Mouse (Mus musculus) embryonic facial prominence, embryonic 12.5 days (tissue): ENCODE results near the gene S100a2. TPM values are rescaled to one million over a fixed set of nuclear protein-coding genes. Genes with fewer than 3 reads are reported as not detected.

Experiments
- ATAC-seq: fragments of 200-750 bp; cut with Nextera tagmentation; 2 replicates; pipeline ENCODE4 v1.8.0; 2017; ENCODE audit not compliant: insufficient number of reproducible peaks, insufficient read depth, low FRiP score, low TSS enrichment
- H3K27ac ChIP-seq: fragments of 300-500 bp; sonication (generic); 2 replicates; pipeline ENCODE4 v1.5.1; 2016; ENCODE audit warnings: mild to moderate bottlenecking
- H3K27me3 ChIP-seq: fragments of 300-500 bp; sonication (generic); 2 replicates; pipeline ENCODE4 v1.6.1; 2016; ENCODE audit warnings: mild to moderate bottlenecking, moderate library complexity
- H3K36me3 ChIP-seq: fragments of 300-500 bp; sonication (generic); 2 replicates; pipeline ENCODE4 v1.6.1; 2016; ENCODE audit warnings: mild to moderate bottlenecking
- H3K4me1 ChIP-seq: fragments of 300-500 bp; sonication (generic); 2 replicates; pipeline ENCODE4 v1.6.1; 2016
- H3K4me2 ChIP-seq: fragments of 300-500 bp; sonication (generic); replicated peaks from 2 replicates; pipeline ENCODE4 v1.6.1; 2016; ENCODE audit warnings: mild to moderate bottlenecking, moderate library complexity
- H3K4me3 ChIP-seq: fragments of 300-500 bp; sonication (generic); 2 replicates; pipeline ENCODE4 v1.5.1; 2016; ENCODE audit warnings: mild to moderate bottlenecking
- H3K9ac ChIP-seq: fragments of 300-500 bp; sonication (generic); 2 replicates; pipeline ENCODE4 v1.6.1; 2016; ENCODE audit warnings: mild to moderate bottlenecking, moderate library complexity
- H3K9me3 ChIP-seq: fragments of 300-500 bp; sonication (generic); 2 replicates; pipeline ENCODE4 v1.6.1; 2016; ENCODE audit warnings: mild to moderate bottlenecking, moderate library complexity
- WGBS: fragments of 180-500 bp; shearing (Covaris S2); methylation state at CpG from one replicate; pipeline ENCODE4 v1.1.7; 2016; 5-methylcytosine and 5-hydroxymethylcytosine counted together
- polyA plus RNA-seq: library from polyadenylated mRNA; unstranded; fragments of >200 nt; fragmentation: Nextera tagmentation; extraction: Ambion mirVana; gene quantifications from 2 replicates; pipeline ENCODE4 v1.2.1, GENCODE M21; 2016

Gene S100a2
- polyA plus RNA-seq, 1 experiment from 2014 or later = not detected

- Histone ChIP-seq H3K36me3 (no peaks in the 10 kb centered on the region), H3K4me1 (peaks cover 6% of the 10 kb centered on the region; the same call in 1 of the 2 replicates), H3K9ac (no peak overlapping the region), H3K27ac (no peak overlapping the region), H3K27me3 (no peaks in the 10 kb centered on the region), H3K9me3 (no peaks in the 10 kb centered on the region), H3K4me2 (no peak overlapping the region), H3K4me3 (no peak overlapping the region)
- 82% methylated on average over 4 of the region's 4 CpGs for WGBS
- ATAC-seq = no peak
These were observed 8.2 kb downstream of the S100a2 start for GRCm38 (mm10) chr3:90598212-90598611.

GRCm38 (mm10) chr3:90599401-90599800, 9.4 kb downstream of the S100a2 start:
- Histone ChIP-seq H3K27ac (no peak overlapping the region), H3K4me1 (peaks cover 16% of the 10 kb centered on the region), H3K9me3 (no peaks in the 10 kb centered on the region), H3K9ac (no peak overlapping the region), H3K27me3 (no peaks in the 10 kb centered on the region), H3K4me3 (no peak overlapping the region), H3K4me2 (no peak overlapping the region), H3K36me3 (no peaks in the 10 kb centered on the region)
- ATAC-seq = no peak
- 74% methylated on average over 3 of the region's 3 CpGs for WGBS

GRCm38 (mm10) chr3:90600036-90600435, 10.0 kb downstream of the S100a2 start:
- Histone ChIP-seq H3K4me2 (no peak overlapping the region), H3K27ac (no peak overlapping the region), H3K9ac (no peak overlapping the region), H3K36me3 (no peaks in the 10 kb centered on the region), H3K4me3 (no peak overlapping the region), H3K4me1 (peaks cover 22% of the 10 kb centered on the region), H3K9me3 (no peaks in the 10 kb centered on the region), H3K27me3 (no peaks in the 10 kb centered on the region)
- ATAC-seq = no peak
- 71% methylated on average over 6 of the region's 6 CpGs for WGBS

GRCm38 (mm10) chr3:90600458-90601195, 10.6 kb downstream of the S100a2 start:
- Histone ChIP-seq H3K4me3 (no peak overlapping the region), H3K27ac (no peak overlapping the region), H3K9ac (no peak overlapping the region), H3K9me3 (no peaks in the 10 kb centered on the region), H3K4me2 (no peak overlapping the region), H3K4me1 (peaks cover 28% of the 10 kb centered on the region), H3K36me3 (no peaks in the 10 kb centered on the region), H3K27me3 (no peaks in the 10 kb centered on the region)
- 74% methylated on average over 8 of the region's 8 CpGs for WGBS
- no peak for ATAC-seq

GRCm38 (mm10) chr3:90601486-90602110, 11.6 kb downstream of the S100a2 start, which contains the start of gene Gm42674:
Gene Gm42674, plus strand, starts transcription at chr3:90601904.
- H3K27me3 ChIP-seq = no peaks in the 10 kb centered on the region
- WGBS = 86% methylated on average over 11 of the region's 11 CpGs
- no peak within 1 kb of the TSS for H3K4me2 ChIP-seq
- no peak for ATAC-seq
- H3K36me3 ChIP-seq = no peaks in the 10 kb centered on the region
- H3K27ac ChIP-seq = no peak within 1 kb of the TSS
- H3K4me1 ChIP-seq = peaks cover 36% of the 10 kb centered on the region
- H3K4me3 ChIP-seq = no peak within 1 kb of the TSS
- no peak within 1 kb of the TSS for H3K9ac ChIP-seq
- H3K9me3 ChIP-seq = no peaks in the 10 kb centered on the region

GRCm38 (mm10) chr3:90603623-90604022, 13.6 kb downstream of the S100a2 start, which contains the start of gene S100a4:
Gene S100a4, plus strand, starts transcription at chr3:90603771.
- H3K9me3 ChIP-seq = no peaks in the 10 kb centered on the region
- no peak within 1 kb of the TSS for H3K9ac ChIP-seq
- no peaks in the 10 kb centered on the region for H3K36me3 ChIP-seq
- H3K4me1 ChIP-seq = peaks cover 30% of the 10 kb centered on the region
- H3K4me3 ChIP-seq = no peak within 1 kb of the TSS
- peak; percentile 62; the same call in 1 of the 2 replicates for ATAC-seq
- no peaks in the 10 kb centered on the region for H3K27me3 ChIP-seq
- H3K4me2 ChIP-seq = 0 out of 2 replicates have a peak within 1 kb of the TSS, but pooled peaks have one; percentile 2
- H3K27ac ChIP-seq = peak within 1 kb of the TSS; percentile 90
- 23% methylated on average over 3 of the region's 3 CpGs for WGBS

- peak overlapping the region; percentile 90 for H3K27ac ChIP-seq
- no peaks in the 10 kb centered on the region for H3K9me3 ChIP-seq
- H3K36me3 ChIP-seq = no peaks in the 10 kb centered on the region
- peak; percentile 64; the same call in 1 of the 2 replicates for ATAC-seq
- no peak overlapping the region for H3K9ac ChIP-seq
- H3K27me3 ChIP-seq = no peaks in the 10 kb centered on the region
- H3K4me3 ChIP-seq = no peak overlapping the region
- H3K4me1 ChIP-seq = peaks cover 30% of the 10 kb centered on the region
- 36% methylated on average over 4 of the region's 4 CpGs for WGBS
- H3K4me2 ChIP-seq = 0 out of 2 replicates have a peak overlapping the region, but pooled peaks have one; percentile 2
These were observed 14.4 kb downstream of the S100a2 start for GRCm38 (mm10) chr3:90604416-90604815.

- no peak for ATAC-seq
- no peak overlapping the region for H3K4me2 ChIP-seq
- 65% methylated on average over 3 of the region's 3 CpGs for WGBS
These were observed 15.0 kb downstream of the S100a2 start for GRCm38 (mm10) chr3:90605049-90605448.

GRCm38 (mm10) chr3:90605736-90606135, 15.7 kb downstream of the S100a2 start:
- Histone ChIP-seq H3K4me3 (no peak overlapping the region), H3K9me3 (no peaks in the 10 kb centered on the region), H3K9ac (no peak overlapping the region), H3K36me3 (no peaks in the 10 kb centered on the region), H3K4me1 (peaks cover 33% of the 10 kb centered on the region), H3K27me3 (no peaks in the 10 kb centered on the region), H3K27ac (peak overlapping the region; percentile 90), H3K4me2 (no peak overlapping the region)
- WGBS = 59% methylated on average over 2 of the region's 2 CpGs
- no peak for ATAC-seq

More at GRCm38 (mm10) chr3:90605049-90605448, 15.0 kb downstream of the S100a2 start:
- Histone ChIP-seq H3K27me3 (no peaks in the 10 kb centered on the region), H3K4me1 (peaks cover 30% of the 10 kb centered on the region), H3K9ac (no peak overlapping the region), H3K4me3 (no peak overlapping the region), H3K36me3 (no peaks in the 10 kb centered on the region), H3K9me3 (no peaks in the 10 kb centered on the region), H3K27ac (peak overlapping the region; percentile 90)

- H3K9ac ChIP-seq = no peak overlapping the region
- peaks cover 35% of the 10 kb centered on the region for H3K4me1 ChIP-seq
- peak; percentile 42; the same call in 1 of the 2 replicates for ATAC-seq
- H3K27ac ChIP-seq = peak overlapping the region; percentile 90
- H3K4me3 ChIP-seq = no peak overlapping the region
- no peaks in the 10 kb centered on the region for H3K9me3 ChIP-seq
- H3K4me2 ChIP-seq = no peak overlapping the region
- 47% methylated on average over 6 of the region's 6 CpGs for WGBS
- H3K36me3 ChIP-seq = no peaks in the 10 kb centered on the region
- H3K27me3 ChIP-seq = no peaks in the 10 kb centered on the region
These were observed 16.1 kb downstream of the S100a2 start for GRCm38 (mm10) chr3:90606185-90606584.

GRCm38 (mm10) chr3:90607361-90607760, 17.3 kb downstream of the S100a2 start:
- no peak overlapping the region for H3K27ac ChIP-seq
- ATAC-seq = no peak
- no peaks in the 10 kb centered on the region for H3K27me3 ChIP-seq
- H3K4me3 ChIP-seq = no peak overlapping the region
- no peak overlapping the region for H3K9ac ChIP-seq
- H3K4me2 ChIP-seq = no peak overlapping the region
- H3K36me3 ChIP-seq = no peaks in the 10 kb centered on the region
- peaks cover 35% of the 10 kb centered on the region for H3K4me1 ChIP-seq
- WGBS = 83% methylated on average over 3 of the region's 3 CpGs
- no peaks in the 10 kb centered on the region for H3K9me3 ChIP-seq

- peaks cover 40% of the 10 kb centered on the region for H3K4me1 ChIP-seq
- H3K4me2 ChIP-seq = no peak within 1 kb of the TSS
- H3K9me3 ChIP-seq = no peaks in the 10 kb centered on the region
- H3K4me3 ChIP-seq = no peak within 1 kb of the TSS
- no peak within 1 kb of the TSS for H3K27ac ChIP-seq
- H3K36me3 ChIP-seq = no peaks in the 10 kb centered on the region
- no peak for ATAC-seq
- H3K9ac ChIP-seq = no peak within 1 kb of the TSS
- WGBS = 63% methylated on average over 3 of the region's 3 CpGs
- H3K27me3 ChIP-seq = 0 out of 2 replicates have a peak, but pooled peaks cover 2% of the 10 kb centered on the region
These were observed 18.2 kb downstream of the S100a2 start, which contains the start of gene S100a5 for GRCm38 (mm10) chr3:90608223-90608622. Gene S100a5, plus strand, starts transcription at chr3:90608523.
